Mouse (Mus musculus) adipocyte (in vitro differentiated cells): ENCODE results near the gene Aff2.

Experiments used
- DNase-seq: peaks from one replicate; pipeline ENCODE4 v3.0.0-alpha.2; 2016; ENCODE audit warnings: low spot score

Gene Aff2

DNA sequence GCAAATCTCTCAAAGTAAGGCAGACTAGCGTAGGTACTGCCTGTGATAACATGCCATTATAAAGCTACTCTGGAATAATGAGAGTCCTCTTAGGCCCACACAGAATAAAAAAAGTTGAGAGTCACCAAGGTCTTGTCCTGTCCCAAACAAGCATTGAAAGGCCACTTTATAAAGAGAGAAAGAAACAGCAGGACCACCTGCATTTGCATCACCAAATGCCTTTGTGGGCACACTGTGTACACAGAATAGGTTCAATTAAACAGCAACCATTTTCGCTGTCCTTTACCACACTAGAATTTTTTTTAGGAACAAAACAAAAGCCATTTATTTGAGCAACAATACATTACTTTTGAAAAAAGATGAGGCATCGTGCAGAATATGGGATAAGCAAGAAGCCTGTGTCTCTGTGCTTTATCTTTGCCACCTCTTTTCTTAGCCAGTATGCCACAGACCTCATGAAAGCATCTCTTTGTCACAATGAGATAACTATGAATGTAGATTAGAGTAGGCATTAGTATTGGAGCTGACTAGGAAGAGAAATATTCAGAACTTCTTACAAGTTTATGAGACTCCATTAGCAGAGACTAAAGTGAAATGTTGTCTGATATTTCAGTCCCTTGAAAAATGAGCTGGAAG is 385.0 kb downstream of the Aff2 start:
- DNase-seq: no peak

DNA sequence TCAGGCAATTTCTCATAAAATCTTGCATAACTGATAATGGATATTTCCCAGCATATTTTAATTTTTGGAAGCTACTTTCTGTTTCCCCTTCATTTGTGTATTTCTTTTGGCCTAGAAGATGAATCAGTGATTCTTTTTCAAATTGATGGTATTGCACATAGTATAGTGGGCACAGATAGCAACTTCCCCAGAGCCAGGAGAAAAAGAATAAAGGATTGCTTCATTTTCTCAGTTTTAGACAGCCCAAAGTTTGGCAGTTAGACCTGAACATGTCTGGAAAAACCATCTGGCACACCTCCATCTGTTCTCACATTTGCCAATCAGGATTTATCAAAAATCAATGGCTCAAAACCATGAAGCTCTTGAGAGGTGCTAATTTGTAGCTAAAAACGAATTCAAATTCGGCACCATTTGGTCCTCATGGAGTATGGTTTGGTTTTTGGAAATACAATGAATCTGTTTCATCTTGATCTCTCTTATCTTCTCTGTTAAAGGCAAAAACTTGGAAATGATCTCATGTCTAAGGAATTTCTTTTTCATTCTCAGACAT is 441.9 kb downstream of the Aff2 start:
- no peak for DNase-seq

DNA sequence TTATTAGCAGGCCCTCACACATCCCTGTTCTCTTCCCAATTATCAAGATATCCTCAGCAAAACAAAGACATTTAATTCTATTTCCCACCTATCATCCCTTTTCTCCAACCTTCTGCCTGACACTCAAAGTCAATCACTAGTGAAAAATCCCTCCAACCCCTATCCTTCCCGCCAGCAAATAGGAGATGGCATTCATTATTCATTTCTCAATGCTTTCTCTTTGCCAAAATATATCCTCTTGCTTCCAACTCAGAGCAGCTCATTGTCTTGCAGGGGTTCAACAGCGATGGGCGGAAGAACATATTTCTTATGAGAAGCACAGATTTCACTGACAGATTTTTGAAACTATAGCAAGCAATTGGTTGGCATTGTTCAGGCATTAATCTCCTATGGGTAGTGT is 442.4 kb downstream of the Aff2 start:
- DNase-seq: no peak

DNA sequence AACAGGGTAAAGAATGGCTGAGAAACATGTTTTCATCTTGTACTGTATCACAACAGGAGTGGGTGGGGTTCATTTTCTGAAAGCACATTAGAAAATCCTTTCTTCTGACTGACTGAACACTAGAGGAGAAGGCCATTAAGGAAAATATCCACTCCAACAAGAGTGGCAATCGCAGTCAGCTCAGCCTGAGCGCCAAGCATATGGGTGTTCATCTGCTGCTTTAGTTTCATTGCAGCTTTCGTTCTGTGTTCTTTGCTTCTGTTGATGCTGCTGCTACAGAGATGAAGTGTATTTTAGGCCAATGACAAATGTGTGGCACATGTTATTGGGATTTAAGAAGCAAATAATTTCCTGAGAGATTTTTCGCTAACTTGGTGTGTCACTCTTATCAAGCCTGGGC is 451.7 kb downstream of the Aff2 start:
- no peak for DNase-seq

DNA sequence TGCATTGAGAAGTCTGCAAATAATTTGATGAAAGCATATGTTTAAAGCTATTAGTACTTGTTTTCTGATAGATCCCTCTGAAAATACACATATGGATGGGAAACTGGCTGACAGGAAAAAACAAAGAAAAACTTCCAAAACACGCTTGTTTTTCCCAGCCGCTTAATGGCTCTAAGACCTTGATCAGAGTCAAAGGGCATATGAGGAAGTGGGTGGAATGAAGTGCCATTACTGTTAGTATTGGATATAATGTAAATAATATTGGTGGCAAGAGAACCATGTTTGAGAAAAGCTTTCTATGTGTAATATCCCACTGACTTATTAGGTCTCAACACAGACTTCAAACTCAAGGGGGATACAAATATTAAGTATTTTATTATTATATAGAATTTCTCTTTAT is 455.0 kb downstream of the Aff2 start:
- DNase-seq: no peak

DNA sequence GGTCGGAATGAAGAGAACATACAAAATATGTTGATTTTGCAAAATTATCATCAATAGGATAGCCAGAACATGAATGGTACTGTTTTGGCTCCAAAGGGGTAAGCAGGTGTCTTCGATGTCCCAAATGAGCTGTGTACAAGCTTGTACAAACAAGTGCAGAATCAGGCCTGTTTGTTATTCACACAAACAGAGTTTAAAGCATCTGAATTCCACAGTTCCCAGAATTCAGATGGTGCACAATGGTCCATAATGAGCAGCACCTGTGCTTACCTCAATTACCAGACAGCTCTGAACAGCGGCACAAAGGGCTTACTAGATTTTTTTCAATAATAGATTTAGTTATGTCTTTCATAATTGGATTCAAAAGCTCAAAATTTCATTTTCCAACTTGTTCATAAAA is 457.6 kb downstream of the Aff2 start:
- no peak for DNase-seq

DNA sequence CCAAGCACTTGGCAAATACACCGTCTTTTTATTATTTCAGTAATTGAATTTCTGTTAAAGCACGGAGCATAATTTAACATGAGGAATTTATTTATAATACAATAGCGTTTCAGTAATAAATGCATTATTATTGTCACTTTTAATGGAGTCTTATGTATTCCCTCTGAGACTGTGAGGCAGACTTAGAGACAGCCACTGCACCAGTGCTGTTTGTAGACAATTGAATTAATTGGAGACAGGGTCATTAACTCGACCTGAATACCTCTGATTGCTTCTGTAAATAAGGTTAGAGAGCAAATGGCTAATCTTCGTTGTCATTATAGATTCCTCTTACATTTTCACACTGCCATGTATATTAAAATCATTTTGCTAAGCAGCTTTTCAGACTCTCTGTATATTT is 458.1 kb downstream of the Aff2 start:
- DNase-seq: no peak

DNA sequence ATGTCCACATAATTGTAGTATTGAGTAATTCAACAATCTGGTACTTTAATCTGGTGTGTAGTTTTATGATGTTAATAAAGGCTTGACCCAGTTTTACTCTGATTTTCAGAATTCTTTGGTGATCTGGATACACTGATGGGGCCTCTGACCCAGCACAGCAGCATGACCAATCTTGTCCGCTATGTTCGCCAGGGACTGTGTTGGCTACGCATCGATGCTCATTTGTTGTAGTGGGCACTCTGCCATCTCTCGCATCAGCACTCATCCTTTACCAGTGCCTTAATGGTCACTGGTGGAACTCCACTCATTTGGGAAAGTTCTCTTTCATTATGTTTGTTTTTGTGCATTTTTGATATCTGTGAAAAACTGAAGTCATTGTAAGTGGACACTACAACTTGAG is 507.5 kb downstream of the Aff2 start:
- DNase-seq: no peak

DNA sequence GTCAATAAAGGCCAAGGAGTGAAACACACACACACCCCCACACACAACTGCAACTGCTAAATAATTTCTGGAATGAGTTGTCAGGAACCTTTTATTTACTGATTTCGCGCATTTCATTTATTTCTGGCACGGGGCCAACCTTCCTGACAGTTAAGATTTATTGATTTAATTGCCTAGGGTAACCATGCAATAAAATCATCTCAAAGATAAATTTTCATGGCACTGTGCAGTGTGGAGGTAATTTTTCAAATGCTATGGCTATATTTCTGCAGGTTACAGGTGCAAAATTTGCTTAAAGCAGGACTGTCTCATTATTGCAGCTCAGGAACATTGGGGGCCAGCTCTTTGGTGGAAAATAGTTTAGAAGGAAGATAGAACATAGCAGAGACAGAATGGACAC is 531.6 kb downstream of the Aff2 start:
- no peak for DNase-seq
